Mouse (Mus musculus) embryonic facial prominence, embryonic 13.5 days (tissue): Measurements from ENCODE around the gene 3830406C13Rik. TPM values are rescaled to one million over a fixed set of nuclear protein-coding genes. Genes with fewer than 3 reads are reported as not detected.

Experiments used
- ATAC-seq: fragments of 200-750 bp; cut with Nextera tagmentation; 2 replicates; pipeline ENCODE4 v1.8.0; 2017; ENCODE audit warnings: low read depth; ENCODE audit not compliant: insufficient number of reproducible peaks, insufficient read depth, low FRiP score, low TSS enrichment
- H3K27ac ChIP-seq: fragments of 300-500 bp; sonication (generic); 2 replicates; pipeline ENCODE4 v1.5.1; 2015; ENCODE audit warnings: moderate library complexity, mild to moderate bottlenecking, inconsistent platforms
- H3K27me3 ChIP-seq: fragments of 300-500 bp; sonication (generic); 2 replicates; pipeline ENCODE4 v1.6.1; 2015; ENCODE audit warnings: mild to moderate bottlenecking, inconsistent platforms
- H3K36me3 ChIP-seq: fragments of 300-500 bp; sonication (generic); 2 replicates; pipeline ENCODE4 v1.6.1; 2015; ENCODE audit warnings: mild to moderate bottlenecking, inconsistent platforms
- H3K4me1 ChIP-seq: fragments of 300-500 bp; sonication (generic); 2 replicates; pipeline ENCODE4 v1.6.1; 2015; ENCODE audit warnings: inconsistent platforms
- H3K4me2 ChIP-seq: fragments of 300-500 bp; sonication (generic); 2 replicates; pipeline ENCODE4 v1.6.1; 2015; ENCODE audit warnings: moderate library complexity, mild to moderate bottlenecking, inconsistent platforms
- H3K4me3 ChIP-seq: fragments of 300-500 bp; sonication (generic); 2 replicates; pipeline ENCODE4 v1.5.1; 2015; ENCODE audit warnings: mild to moderate bottlenecking, inconsistent platforms
- H3K9ac ChIP-seq: fragments of 300-500 bp; sonication (generic); 2 replicates; pipeline ENCODE4 v1.6.1; 2015; ENCODE audit warnings: mild to moderate bottlenecking, inconsistent platforms
- H3K9me3 ChIP-seq: fragments of 300-500 bp; sonication (generic); 2 replicates; pipeline ENCODE4 v1.6.1; 2016; ENCODE audit warnings: inconsistent platforms
- WGBS: fragments of 180-500 bp; shearing (Covaris S2); methylation state at CpG from one replicate; pipeline ENCODE4 v1.1.7; 2015; ENCODE audit warnings: mixed read lengths; 5-methylcytosine and 5-hydroxymethylcytosine counted together
- polyA plus RNA-seq: library from polyadenylated mRNA; unstranded; fragments of >200 nt; fragmentation: Nextera tagmentation; extraction: Ambion mirVana; gene quantifications from 2 replicates; pipeline ENCODE4 v1.2.1, GENCODE M21; 2015

The 3830406C13Rik gene
- polyA plus RNA-seq, 1 experiment from 2014 or later: 60.0 TPM

- Histone ChIP-seq H3K4me3 (peak overlapping the region; percentile 25), H3K27ac (no peak overlapping the region), H3K9me3 (no peaks in the 10 kb centered on the region), H3K9ac (0 out of 2 replicates have a peak overlapping the region, but pooled peaks have one; percentile 4), H3K4me1 (peaks cover 33% of the 10 kb centered on the region), H3K4me2 (peak overlapping the region; percentile 50), H3K36me3 (no peaks in the 10 kb centered on the region), H3K27me3 (peaks cover 100% of the 10 kb centered on the region)
- 2% methylated on average over 24 of the region's 24 CpGs for WGBS
- ATAC-seq: no peak; the same call in 1 of the 2 replicates
Observed at GRCm38 (mm10) chr14:12344061-12344745, 60.2 kb downstream of the 3830406C13Rik start.

- H3K27ac ChIP-seq: no peak overlapping the region
- no peaks in the 10 kb centered on the region for H3K9me3 ChIP-seq
- peak; percentile 16; the same call in 1 of the 2 replicates for ATAC-seq
- no peaks in the 10 kb centered on the region for H3K36me3 ChIP-seq
- WGBS: under 1% methylated on average over 39 of the region's 39 CpGs
- H3K4me2 ChIP-seq: peak overlapping the region; percentile 50
- H3K27me3 ChIP-seq: peaks cover 100% of the 10 kb centered on the region
- H3K4me3 ChIP-seq: peak overlapping the region; percentile 25
- peaks cover 33% of the 10 kb centered on the region for H3K4me1 ChIP-seq
- 0 out of 2 replicates have a peak overlapping the region, but pooled peaks have one; percentile 4 for H3K9ac ChIP-seq
Observed at GRCm38 (mm10) chr14:12344746-12345240, 60.8 kb downstream of the 3830406C13Rik start.

GRCm38 (mm10) chr14:12345241-12345921 is 61.4 kb downstream of the 3830406C13Rik start:
- Histone ChIP-seq H3K4me2 (peak overlapping the region; percentile 50), H3K4me3 (peak overlapping the region; percentile 25), H3K27me3 (peaks cover 100% of the 10 kb centered on the region), H3K9ac (0 out of 2 replicates have a peak overlapping the region, but pooled peaks have one; percentile 4), H3K27ac (no peak overlapping the region), H3K36me3 (no peaks in the 10 kb centered on the region), H3K9me3 (no peaks in the 10 kb centered on the region), H3K4me1 (peaks cover 33% of the 10 kb centered on the region)
- ATAC-seq: 0 out of 2 replicates have a peak, but pooled peaks have one; percentile 2
- 1% methylated on average over 40 of the region's 40 CpGs for whole genome bisulfite sequencing

GRCm38 (mm10) chr14:12346011-12346864 is 62.3 kb downstream of the 3830406C13Rik start:
- Histone ChIP-seq H3K9me3 (no peaks in the 10 kb centered on the region), H3K27ac (no peak overlapping the region), H3K4me3 (peak overlapping the region; percentile 25), H3K36me3 (no peaks in the 10 kb centered on the region), H3K4me2 (peak overlapping the region; percentile 50), H3K27me3 (peaks cover 100% of the 10 kb centered on the region), H3K9ac (no peak overlapping the region), H3K4me1 (peaks cover 29% of the 10 kb centered on the region)
- ATAC-seq: no peak
- WGBS: under 1% methylated on average over 50 of the region's 50 CpGs

- Histone ChIP-seq H3K4me2 (peak overlapping the region; percentile 50), H3K27me3 (peaks cover 100% of the 10 kb centered on the region), H3K4me3 (peak overlapping the region; percentile 25), H3K9me3 (no peaks in the 10 kb centered on the region), H3K9ac (no peak overlapping the region), H3K4me1 (peaks cover 26% of the 10 kb centered on the region), H3K36me3 (no peaks in the 10 kb centered on the region), H3K27ac (no peak overlapping the region)
- no peak for ATAC-seq
- WGBS: under 1% methylated on average over 26 of the region's 26 CpGs
Observed at GRCm38 (mm10) chr14:12346865-12347600, 63.1 kb downstream of the 3830406C13Rik start.

DNA sequence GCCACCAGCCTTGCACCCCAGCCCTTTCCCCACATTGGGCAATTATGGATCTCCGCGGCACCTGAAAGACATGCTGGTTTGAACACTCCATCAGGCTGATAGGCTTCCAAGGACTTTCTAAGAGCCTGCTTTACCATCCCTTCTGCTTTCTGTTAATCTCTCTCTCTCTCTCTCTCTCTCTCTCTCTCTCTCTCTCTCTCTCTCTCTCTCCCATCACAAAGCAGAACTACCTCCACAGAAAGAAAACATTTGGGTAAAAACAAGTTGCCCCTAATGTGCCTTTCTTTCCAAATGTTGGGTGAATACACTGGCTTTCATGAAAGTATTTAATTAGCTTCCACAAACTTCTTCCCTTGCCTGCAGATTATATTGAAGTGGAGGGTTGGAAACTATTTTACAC is 64.1 kb downstream of the 3830406C13Rik start, which contains the start of gene Fezf2:
TSS of gene Fezf2 (minus strand) at position 101 of the 400 bp plus-strand sequence.
- Histone ChIP-seq H3K4me2 (no peak within 1 kb of the TSS; the same call in 1 of the 2 replicates), H3K4me3 (no peak within 1 kb of the TSS), H3K9me3 (no peaks in the 10 kb centered on the region), H3K4me1 (peaks cover 26% of the 10 kb centered on the region), H3K27ac (no peak within 1 kb of the TSS), H3K9ac (no peak within 1 kb of the TSS), H3K27me3 (peaks cover 99% of the 10 kb centered on the region), H3K36me3 (no peaks in the 10 kb centered on the region)
- ATAC-seq: no peak
- WGBS: 0% methylated on average over 2 of the region's 2 CpGs

- Histone ChIP-seq H3K9ac (no peak overlapping the region), H3K27ac (no peak overlapping the region), H3K4me2 (no peak overlapping the region), H3K4me3 (no peak overlapping the region), H3K36me3 (no peaks in the 10 kb centered on the region), H3K4me1 (peaks cover 19% of the 10 kb centered on the region), H3K27me3 (peaks cover 99% of the 10 kb centered on the region), H3K9me3 (no peaks in the 10 kb centered on the region)
- no peak for ATAC-seq
- WGBS: 5% methylated on average over 15 of the region's 15 CpGs
Observed at GRCm38 (mm10) chr14:12349334-12350090, 65.5 kb downstream of the 3830406C13Rik start.

GRCm38 (mm10) chr14:12350271-12350916 is 66.4 kb downstream of the 3830406C13Rik start:
- Histone ChIP-seq H3K36me3 (no peaks in the 10 kb centered on the region), H3K27ac (no peak overlapping the region), H3K4me2 (no peak overlapping the region), H3K4me3 (no peak overlapping the region), H3K9me3 (no peaks in the 10 kb centered on the region), H3K27me3 (peaks cover 96% of the 10 kb centered on the region), H3K4me1 (peaks cover 10% of the 10 kb centered on the region), H3K9ac (no peak overlapping the region)
- ATAC-seq: no peak
- 5% methylated on average over 16 of the region's 16 CpGs for WGBS
